Mouse (Mus musculus): ENCODE data around the gene 4930512M02Rik. TPM values are rescaled to one million over a fixed set of nuclear protein-coding genes. Genes with fewer than 3 reads are reported as not detected.
"Not testable (repeated sequence)": the region's sequence is repeated elsewhere in the genome, so short reads cannot be mapped to it uniquely, and the experiment has no call there.

4930512M02Rik gene
- not detected in 2 replicates for polyA plus RNA-seq (2012; rRNA removed)

- WGBS: 81% methylated on average over 3 of the region's 4 CpGs
- H3K4me3 ChIP-seq (replicated peaks; ENCODE audit: extremely low read depth, low read depth, low read length); DNase-seq; H3K4me1 ChIP-seq (ENCODE audit: control insufficient read depth, insufficient read depth, low read length): not testable (repeated sequence)
Observed at GRCm38 (mm10) chr11:11627735-11628134, at the start of gene 4930512M02Rik. TSS of gene 4930512M02Rik (minus strand) at chr11:11627835.

- Histone ChIP-seq H3K4me3 (replicated peaks; ENCODE audit: extremely low read depth, low read depth, low read length) (no peak overlapping the region), H3K4me1 (ENCODE audit: control insufficient read depth, insufficient read depth, low read length) (no peaks in the 10 kb centered on the region)
- DNase-seq: no peak
- 80% methylated on average over 7 of the region's 7 CpGs for WGBS
- no peak for TF ChIP-seq POLR2A (IDR thresholded peaks at IDR 0.05; ENCODE audit: borderline replicate concordance, extremely low read depth, low read depth, low read length)
- TF ChIP-seq CTCF (IDR thresholded peaks at IDR 0.05; ENCODE audit: insufficient read depth, low read length): no peak
Observed at GRCm38 (mm10) chr11:11677165-11677564, 49.5 kb upstream of the 4930512M02Rik start.

- no peak for TF ChIP-seq CTCF (IDR thresholded peaks at IDR 0.05; ENCODE audit: insufficient read depth, low read length)
- TF ChIP-seq POLR2A (IDR thresholded peaks at IDR 0.05; ENCODE audit: borderline replicate concordance, extremely low read depth, low read depth, low read length): no peak
- WGBS: 77% methylated on average over 9 of the region's 9 CpGs
Observed at GRCm38 (mm10) chr11:11676068-11676741, 48.6 kb upstream of the 4930512M02Rik start.

GRCm38 (mm10) chr11:11675063-11675462 lies 47.4 kb upstream of the 4930512M02Rik start:
- no peaks in the 10 kb centered on the region for H3K4me1 ChIP-seq (ENCODE audit: control insufficient read depth, insufficient read depth, low read length)
- DNase-seq: no peak
- TF ChIP-seq POLR2A (IDR thresholded peaks at IDR 0.05; ENCODE audit: borderline replicate concordance, extremely low read depth, low read depth, low read length): no peak
- no peak for TF ChIP-seq CTCF (IDR thresholded peaks at IDR 0.05; ENCODE audit: insufficient read depth, low read length)
- no peak overlapping the region for H3K4me3 ChIP-seq (replicated peaks; ENCODE audit: extremely low read depth, low read depth, low read length)

More at GRCm38 (mm10) chr11:11676068-11676741, 48.6 kb upstream of the 4930512M02Rik start:
- no peak for DNase-seq
- Histone ChIP-seq H3K4me1 (ENCODE audit: control insufficient read depth, insufficient read depth, low read length) (no peaks in the 10 kb centered on the region), H3K4me3 (replicated peaks; ENCODE audit: extremely low read depth, low read depth, low read length) (no peak overlapping the region)

GRCm38 (mm10) chr11:11672974-11673373 lies 45.3 kb upstream of the 4930512M02Rik start:
- 69% methylated on average over 4 of the region's 4 CpGs for WGBS
- Histone ChIP-seq H3K4me3 (replicated peaks; ENCODE audit: extremely low read depth, low read depth, low read length) (no peak overlapping the region), H3K4me1 (ENCODE audit: control insufficient read depth, insufficient read depth, low read length) (no peaks in the 10 kb centered on the region; the same call in 1 of the 2 replicates)
- TF ChIP-seq POLR2A (IDR thresholded peaks at IDR 0.05; ENCODE audit: borderline replicate concordance, extremely low read depth, low read depth, low read length) (no peak), CTCF (IDR thresholded peaks at IDR 0.05; ENCODE audit: insufficient read depth, low read length) (no peak)
- no peak for DNase-seq

- Histone ChIP-seq H3K4me1 (ENCODE audit: control insufficient read depth, insufficient read depth, low read length) (no peaks in the 10 kb centered on the region; the same call in 1 of the 2 replicates), H3K4me3 (replicated peaks; ENCODE audit: extremely low read depth, low read depth, low read length) (no peak overlapping the region)
- no peak for TF ChIP-seq POLR2A (IDR thresholded peaks at IDR 0.05; ENCODE audit: borderline replicate concordance, extremely low read depth, low read depth, low read length)
- no peak for TF ChIP-seq CTCF (IDR thresholded peaks at IDR 0.05; ENCODE audit: insufficient read depth, low read length)
- 91% methylated on average over 3 of the region's 3 CpGs for WGBS
- no peak for DNase-seq
Observed at GRCm38 (mm10) chr11:11667922-11668290, 40.3 kb upstream of the 4930512M02Rik start.

GRCm38 (mm10) chr11:11667254-11667921 lies 39.8 kb upstream of the 4930512M02Rik start:
- WGBS: 79% methylated on average over 4 of the region's 4 CpGs
- Histone ChIP-seq H3K4me1 (ENCODE audit: control insufficient read depth, insufficient read depth, low read length) (no peaks in the 10 kb centered on the region; the same call in 1 of the 2 replicates), H3K4me3 (replicated peaks; ENCODE audit: extremely low read depth, low read depth, low read length) (no peak overlapping the region)
- TF ChIP-seq CTCF (IDR thresholded peaks at IDR 0.05; ENCODE audit: insufficient read depth, low read length): no peak
- no peak for TF ChIP-seq POLR2A (IDR thresholded peaks at IDR 0.05; ENCODE audit: borderline replicate concordance, extremely low read depth, low read depth, low read length)
- no peak for DNase-seq

- H3K4me3 ChIP-seq (replicated peaks; ENCODE audit: extremely low read depth, low read depth, low read length): no peak overlapping the region
- no peak for DNase-seq
- WGBS: 68% methylated on average over 4 of the region's 4 CpGs
- TF ChIP-seq CTCF (IDR thresholded peaks at IDR 0.05; ENCODE audit: insufficient read depth, low read length) (no peak), POLR2A (IDR thresholded peaks at IDR 0.05; ENCODE audit: borderline replicate concordance, extremely low read depth, low read depth, low read length) (no peak)
- H3K4me1 ChIP-seq (ENCODE audit: control insufficient read depth, insufficient read depth, low read length): no peaks in the 10 kb centered on the region
Observed at GRCm38 (mm10) chr11:11660651-11661050, 33.0 kb upstream of the 4930512M02Rik start.

- Histone ChIP-seq H3K4me1 (ENCODE audit: control insufficient read depth, insufficient read depth, low read length) (no peaks in the 10 kb centered on the region), H3K4me3 (replicated peaks; ENCODE audit: extremely low read depth, low read depth, low read length) (no peak overlapping the region)
- 64% methylated on average over 4 of the region's 4 CpGs for WGBS
- no peak for TF ChIP-seq CTCF (IDR thresholded peaks at IDR 0.05; ENCODE audit: insufficient read depth, low read length)
- TF ChIP-seq POLR2A (IDR thresholded peaks at IDR 0.05; ENCODE audit: borderline replicate concordance, extremely low read depth, low read depth, low read length): no peak
- DNase-seq: no peak
Observed at GRCm38 (mm10) chr11:11658834-11659233, 31.2 kb upstream of the 4930512M02Rik start.

- TF ChIP-seq CTCF (IDR thresholded peaks at IDR 0.05; ENCODE audit: insufficient read depth, low read length) (no peak), POLR2A (IDR thresholded peaks at IDR 0.05; ENCODE audit: borderline replicate concordance, extremely low read depth, low read depth, low read length) (no peak)
- Histone ChIP-seq H3K4me1 (ENCODE audit: control insufficient read depth, insufficient read depth, low read length) (no peaks in the 10 kb centered on the region), H3K4me3 (replicated peaks; ENCODE audit: extremely low read depth, low read depth, low read length) (no peak overlapping the region)
- WGBS: 83% methylated on average over 4 of the region's 4 CpGs
- DNase-seq: no peak
Observed at GRCm38 (mm10) chr11:11657634-11658033, 30.0 kb upstream of the 4930512M02Rik start.
